Mouse (Mus musculus) induced T-regulatory cell, adult 2 months (primary cell): ENCODE data around the gene Ccdc191.

Source experiments
- DNase-seq: peaks from one replicate; pipeline ENCODE4 v3.0.0-alpha.2; 2012; ENCODE audit warnings: low read depth

Gene Ccdc191

GRCm38 (mm10) chr16:43889208-43890004 lies at the start of gene Ccdc191:
TSS of gene Ccdc191 (plus strand) at chr16:43889800.
- DNase-seq = peak; percentile 100

GRCm38 (mm10) chr16:43841236-43841635 lies 48.4 kb upstream of the Ccdc191 start:
- no peak for DNase-seq

DNA sequence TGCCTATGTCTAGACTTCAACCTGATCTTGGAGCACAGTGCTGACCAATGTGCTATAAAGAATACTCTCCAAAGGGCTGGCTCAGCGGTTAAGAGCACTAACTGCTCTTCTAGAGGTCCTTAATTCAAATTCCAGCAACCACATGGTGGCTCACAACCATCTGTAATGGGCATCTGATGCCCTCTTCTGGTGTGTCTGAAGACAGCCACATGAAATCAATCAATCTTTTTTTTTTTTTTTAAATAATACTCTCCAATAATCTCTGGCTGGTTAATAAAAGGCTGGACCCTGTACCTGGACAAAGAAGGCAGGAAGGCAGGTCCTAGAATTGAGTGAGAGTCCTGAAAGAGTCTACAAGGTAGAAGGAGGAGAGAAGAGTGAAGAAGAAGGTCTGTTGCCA lies 39.8 kb upstream of the Ccdc191 start:
- DNase-seq = no peak

GRCm38 (mm10) chr16:43858941-43859476 lies 30.6 kb upstream of the Ccdc191 start:
- no peak for DNase-seq

- no peak for DNase-seq
Observed at GRCm38 (mm10) chr16:43860624-43861023, 29.0 kb upstream of the Ccdc191 start.

DNA sequence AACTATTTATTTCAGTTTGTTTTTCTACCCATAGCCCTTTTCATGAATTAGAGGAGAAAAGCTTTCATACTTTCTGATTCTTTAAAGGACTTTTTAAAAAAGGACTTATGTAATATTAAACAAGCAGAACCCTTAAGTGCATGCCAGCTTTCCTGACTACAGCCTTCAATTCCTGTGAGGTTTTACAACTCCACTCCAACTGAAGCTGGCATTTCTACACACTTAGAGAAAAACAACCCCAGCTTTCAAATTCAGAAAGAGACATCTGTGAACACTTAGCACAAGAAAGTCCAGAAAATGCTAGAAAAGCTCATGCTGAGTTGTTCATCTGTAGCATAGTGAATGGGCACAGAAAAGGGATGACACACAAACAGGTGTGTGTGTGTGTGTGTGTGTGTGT lies 19.8 kb upstream of the Ccdc191 start:
- no peak for DNase-seq

- no peak for DNase-seq
Observed at GRCm38 (mm10) chr16:43871419-43871818, 18.2 kb upstream of the Ccdc191 start.

DNA sequence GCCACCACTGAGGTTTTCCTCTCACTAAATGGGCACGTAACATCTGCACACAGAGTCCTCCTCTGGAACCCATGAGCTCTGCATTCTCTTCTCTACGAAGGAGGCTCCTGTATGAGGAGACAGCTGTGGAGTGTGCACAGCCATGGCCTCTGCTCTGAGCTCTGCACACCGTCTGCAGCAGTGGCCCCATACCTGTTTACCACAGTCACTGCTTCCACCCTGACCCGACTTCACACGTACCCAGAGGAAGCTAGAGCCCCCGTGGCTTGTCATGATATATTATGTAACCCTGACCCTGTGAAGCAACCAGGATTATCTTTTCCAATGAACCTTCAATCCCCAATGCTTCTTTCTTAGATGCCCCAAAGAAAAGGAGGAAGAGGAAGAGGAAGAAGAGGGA lies 9.8 kb upstream of the Ccdc191 start:
- no peak for DNase-seq

- DNase-seq = peak; percentile 46
Observed at GRCm38 (mm10) chr16:43881636-43882035, 8.0 kb upstream of the Ccdc191 start.

- DNase-seq = peak; percentile 9
Observed at GRCm38 (mm10) chr16:43882329-43882728, 7.3 kb upstream of the Ccdc191 start.

- no peak for DNase-seq
Observed at GRCm38 (mm10) chr16:43890005-43890336, 371 bp downstream of the Ccdc191 start.

DNA sequence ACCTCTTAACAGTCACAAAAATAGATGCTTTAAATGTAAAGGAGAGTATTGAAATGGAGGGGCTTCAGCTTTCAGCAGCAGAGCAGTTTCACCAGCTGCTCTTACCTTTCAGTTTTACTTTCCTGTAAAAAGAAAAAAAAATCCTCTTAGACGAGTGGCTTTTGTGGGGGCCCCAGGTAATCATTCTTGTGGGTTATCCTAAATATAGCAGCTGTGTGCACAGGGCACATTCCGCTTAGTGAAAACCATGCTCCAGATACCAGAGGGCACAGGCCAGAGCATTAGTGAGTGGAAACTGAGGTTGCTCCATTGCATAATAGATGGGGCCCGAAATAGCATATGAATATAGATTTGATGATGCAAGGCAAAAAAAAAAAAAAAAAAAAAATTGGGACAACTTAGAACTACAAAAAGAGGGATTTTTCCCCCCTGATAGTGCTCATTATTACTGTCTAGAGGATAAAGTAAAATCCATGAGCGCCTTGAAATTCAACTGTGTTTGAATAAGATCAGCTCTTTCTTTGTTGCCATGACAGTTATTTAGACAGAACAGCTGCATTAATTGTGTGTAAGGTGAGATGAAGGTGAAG lies 1.2 kb downstream of the Ccdc191 start:
- peak; percentile 18 for DNase-seq

DNA sequence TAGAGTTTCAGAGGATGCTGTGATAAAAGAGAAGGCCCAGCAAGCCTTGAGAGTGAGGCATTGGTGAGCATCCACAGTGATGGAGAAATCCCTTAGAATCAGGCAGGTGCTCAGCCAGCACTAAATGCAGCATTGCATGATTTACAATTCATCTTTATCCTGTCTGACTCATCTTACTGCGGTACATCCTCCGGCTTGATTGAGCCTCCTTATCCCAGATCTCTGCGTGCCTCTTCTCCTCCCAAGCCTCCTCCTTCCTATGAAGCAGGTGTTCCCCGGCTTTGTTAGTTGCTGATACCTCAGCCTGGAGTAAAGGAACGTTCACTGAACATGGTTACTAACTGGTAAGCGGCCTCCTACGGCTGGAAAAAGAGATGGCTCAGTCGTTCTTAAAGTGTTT lies 4.9 kb downstream of the Ccdc191 start:
- DNase-seq = no peak

DNA sequence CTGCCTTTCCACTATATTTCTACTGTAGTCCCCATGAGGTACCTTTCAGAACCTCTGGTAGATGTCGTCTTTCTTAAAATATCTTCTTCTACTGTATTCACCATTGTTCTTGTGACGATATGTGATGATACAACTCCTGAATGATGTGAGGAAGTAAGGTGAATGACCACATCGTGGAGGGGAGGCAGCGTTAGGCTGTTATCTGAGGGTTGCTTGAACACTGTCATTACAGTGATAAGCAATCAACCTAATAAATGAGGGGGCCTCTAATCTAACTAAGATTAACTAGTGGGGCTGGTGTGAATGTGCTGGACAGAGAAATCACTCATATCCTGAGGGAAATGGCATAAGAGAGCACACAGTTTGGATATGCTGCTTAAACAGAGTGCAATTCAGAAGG lies 10.5 kb downstream of the Ccdc191 start:
- no peak for DNase-seq

DNA sequence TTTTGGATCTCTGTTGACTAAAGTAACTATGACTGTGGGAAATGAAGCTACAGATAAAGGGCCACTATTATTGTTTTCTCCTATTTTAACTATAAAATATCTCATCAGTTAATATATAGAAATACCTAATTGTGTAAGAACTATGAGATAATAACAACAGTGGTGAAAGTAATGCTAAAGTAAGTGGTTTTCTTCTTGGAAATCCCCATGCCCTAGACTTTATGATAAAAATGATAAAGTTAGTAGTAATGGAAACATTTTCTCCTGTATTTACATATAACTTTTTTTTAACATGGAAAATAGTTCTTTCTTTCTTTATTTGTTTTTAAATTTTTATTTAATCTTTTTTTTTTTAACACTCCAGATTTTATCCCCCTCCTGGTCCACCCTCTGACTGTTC lies 11.0 kb downstream of the Ccdc191 start:
- peak; percentile 15 for DNase-seq

DNA sequence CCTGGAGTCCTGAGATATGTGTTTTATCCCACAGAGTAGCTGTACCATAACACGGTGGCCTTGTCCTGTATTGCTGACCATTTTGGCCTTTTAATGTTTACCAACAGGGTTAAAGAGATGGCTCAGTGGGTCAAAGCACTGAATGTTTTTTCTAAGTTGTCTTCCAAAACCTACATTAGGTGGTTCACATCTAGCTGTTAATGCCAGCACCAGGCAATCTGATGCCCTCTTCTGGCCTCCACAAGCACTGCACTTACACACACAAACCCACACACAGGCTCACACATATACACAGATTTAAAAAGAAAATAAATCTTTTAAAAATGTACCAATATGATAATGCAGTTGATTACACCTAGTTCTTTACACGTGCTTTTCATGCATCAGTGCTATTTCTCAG lies 19.3 kb downstream of the Ccdc191 start:
- peak; percentile 36 for DNase-seq

GRCm38 (mm10) chr16:43918867-43919266 lies 29.3 kb downstream of the Ccdc191 start:
- no peak for DNase-seq

- DNase-seq = no peak
Observed at GRCm38 (mm10) chr16:43922024-43922423, 32.4 kb downstream of the Ccdc191 start.

- DNase-seq = no peak
Observed at GRCm38 (mm10) chr16:43922630-43923029, 33.0 kb downstream of the Ccdc191 start.

DNA sequence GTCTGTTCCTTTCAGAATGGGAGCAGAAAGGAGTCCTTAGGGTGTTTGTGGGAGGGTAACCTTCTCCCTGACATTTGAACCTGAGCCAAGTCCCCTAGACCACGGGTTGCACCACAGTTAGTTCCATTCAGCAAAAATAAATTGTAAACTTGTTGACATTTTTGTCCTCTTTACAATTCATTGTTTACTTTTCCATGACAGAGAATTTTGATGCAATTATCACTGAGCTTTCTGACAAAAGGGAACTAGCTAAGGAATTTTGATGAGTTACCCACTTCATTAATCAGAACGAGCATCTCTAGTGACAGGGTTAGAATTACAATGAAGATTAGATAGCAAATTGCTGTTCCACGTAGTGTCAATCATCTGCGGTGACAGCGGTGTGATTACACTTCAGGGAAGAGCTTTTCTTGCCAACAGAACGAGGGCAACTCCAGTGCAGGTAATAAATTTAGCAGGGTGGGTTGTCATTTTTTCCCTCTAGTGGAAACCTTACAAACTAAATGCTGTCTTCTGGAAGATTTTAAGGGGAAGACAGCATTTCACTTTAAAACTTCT lies 35.5 kb downstream of the Ccdc191 start:
- DNase-seq = no peak

DNA sequence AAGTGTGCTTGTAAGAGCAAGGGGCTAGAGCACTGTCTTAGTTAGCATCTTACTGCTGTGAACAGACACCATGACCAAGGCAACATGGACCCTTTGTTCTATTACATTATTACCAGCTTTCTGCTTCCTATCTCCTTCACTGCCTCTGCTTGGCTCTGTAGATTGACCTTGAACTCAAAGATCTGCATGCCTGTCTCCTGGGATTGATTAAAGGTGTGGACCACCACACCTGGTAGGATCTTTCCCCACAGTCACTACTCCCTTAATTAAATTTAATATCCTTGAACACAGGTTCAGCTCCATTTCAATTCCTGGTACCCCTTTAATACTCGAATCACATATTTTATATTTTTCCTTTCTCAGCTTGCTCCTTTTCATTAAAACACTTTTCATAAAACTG lies 36.2 kb downstream of the Ccdc191 start:
- no peak for DNase-seq

DNA sequence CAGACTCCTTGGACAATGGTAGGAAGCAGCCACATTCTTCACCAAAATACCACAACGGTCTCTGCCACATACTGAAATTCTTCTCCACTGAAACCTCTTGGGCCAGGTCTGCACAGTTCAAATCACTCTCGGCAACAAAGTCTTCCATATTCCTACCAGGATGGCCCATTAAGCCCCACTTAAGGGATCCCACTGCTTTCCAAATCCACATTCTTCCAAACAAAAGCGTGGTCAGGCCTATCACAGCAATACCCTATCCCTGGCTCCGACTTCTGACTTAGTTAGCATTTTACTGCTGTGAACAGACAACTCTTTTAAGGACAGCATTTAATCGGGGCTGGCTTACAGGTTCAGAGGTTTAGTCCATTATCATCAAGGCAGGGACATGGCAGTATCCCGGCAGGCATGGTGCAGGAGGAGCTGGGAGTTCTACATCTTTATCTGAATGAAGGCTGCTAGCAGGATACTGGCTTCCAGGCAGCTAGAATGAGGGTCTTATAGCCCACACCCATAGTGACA lies 36.8 kb downstream of the Ccdc191 start, which contains the start of gene Qtrt2:
Qtrt2 (minus strand) TSS at position 469 of the 519 bp plus-strand sequence.
- no peak for DNase-seq

GRCm38 (mm10) chr16:43930577-43930976 lies 41.0 kb downstream of the Ccdc191 start:
- no peak for DNase-seq
